Mouse (Mus musculus) liver, embryonic 13.5 days (tissue): ENCODE measurements around the gene Ina. TPM values are rescaled to one million over a fixed set of nuclear protein-coding genes. Genes with fewer than 3 reads are reported as not detected.

ENCODE experiments used
- ATAC-seq: fragments of 200-750 bp; cut with Nextera tagmentation; 2 replicates; pipeline ENCODE4 v1.8.0; 2017; ENCODE audit warnings: low read depth, mild to moderate bottlenecking, moderate number of reproducible peaks, moderate library complexity
- DNase-seq: peaks from one replicate; pipeline ENCODE4 v3.0.0; 2022
- H3K27ac ChIP-seq: fragments of 300-500 bp; sonication (generic); 2 replicates; pipeline ENCODE4 v1.5.1; 2015; ENCODE audit warnings: moderate library complexity, mild to moderate bottlenecking, inconsistent platforms
- H3K27me3 ChIP-seq: fragments of 300-500 bp; sonication (generic); 2 replicates; pipeline ENCODE4 v1.6.1; 2015; ENCODE audit warnings: mild to moderate bottlenecking, inconsistent platforms
- H3K36me3 ChIP-seq: fragments of 300-500 bp; sonication (generic); 2 replicates; pipeline ENCODE4 v1.6.1; 2015; ENCODE audit warnings: mild to moderate bottlenecking, inconsistent platforms
- H3K4me1 ChIP-seq: fragments of 300-500 bp; sonication (generic); replicated peaks from 2 replicates; pipeline ENCODE4 v1.6.1; 2015; ENCODE audit warnings: inconsistent platforms
- H3K4me2 ChIP-seq: fragments of 300-500 bp; sonication (generic); 2 replicates; pipeline ENCODE4 v1.6.1; 2015; ENCODE audit warnings: inconsistent platforms, mild to moderate bottlenecking, moderate library complexity
- H3K4me3 ChIP-seq: fragments of 300-500 bp; sonication (generic); replicated peaks from 2 replicates; pipeline ENCODE4 v1.5.1; 2015; ENCODE audit warnings: mild to moderate bottlenecking, inconsistent platforms
- H3K9ac ChIP-seq: fragments of 300-500 bp; sonication (generic); 2 replicates; pipeline ENCODE4 v1.6.1; 2015; ENCODE audit warnings: mild to moderate bottlenecking, inconsistent platforms
- H3K9me3 ChIP-seq: fragments of 300-500 bp; sonication (generic); replicated peaks from 2 replicates; pipeline ENCODE4 v1.6.1; 2016; ENCODE audit warnings: inconsistent platforms
- WGBS: fragments of 180-500 bp; shearing (Covaris S2); methylation state at CpG from one replicate; pipeline ENCODE4 v1.1.7; 2015; ENCODE audit not compliant: insufficient replicate concordance; 5-methylcytosine and 5-hydroxymethylcytosine counted together
- polyA plus RNA-seq: library from polyadenylated mRNA; unstranded; fragments of >200 nt; fragmentation: Nextera tagmentation; extraction: Ambion mirVana; gene quantifications from 2 replicates; pipeline ENCODE4 v1.2.1, GENCODE M21; 2015

Ina gene
- polyA plus RNA-seq, 1 experiment from 2014 or later: 0.71 TPM

GRCm38 (mm10) chr19:47003742-47004511 lies 10.6 kb upstream of the Ina start:
- peaks cover 12% of the 10 kb centered on the region for H3K4me1 ChIP-seq
- H3K9ac ChIP-seq: no peak overlapping the region
- DNase-seq (no peak), ATAC-seq (no peak)
- no peak overlapping the region for H3K27ac ChIP-seq
- no peak overlapping the region for H3K4me2 ChIP-seq
- no peaks in the 10 kb centered on the region for H3K36me3 ChIP-seq
- H3K9me3 ChIP-seq: no peaks in the 10 kb centered on the region
- peaks cover 10% of the 10 kb centered on the region; the same call in 1 of the 2 replicates for H3K27me3 ChIP-seq
- H3K4me3 ChIP-seq: no peak overlapping the region
- WGBS: 57% methylated on average over 6 of the region's 6 CpGs

GRCm38 (mm10) chr19:47005873-47006272 lies 8.6 kb upstream of the Ina start:
- H3K27ac ChIP-seq: no peak overlapping the region
- DNase-seq (no peak), ATAC-seq (no peak)
- 32% methylated on average over 5 of the region's 5 CpGs for WGBS
- H3K9me3 ChIP-seq: no peaks in the 10 kb centered on the region
- no peak overlapping the region for H3K4me2 ChIP-seq
- peaks cover 25% of the 10 kb centered on the region for H3K27me3 ChIP-seq
- H3K9ac ChIP-seq: no peak overlapping the region
- no peaks in the 10 kb centered on the region for H3K4me1 ChIP-seq
- H3K4me3 ChIP-seq: no peak overlapping the region
- no peaks in the 10 kb centered on the region for H3K36me3 ChIP-seq

- Histone ChIP-seq H3K9ac (no peak overlapping the region), H3K4me1 (no peaks in the 10 kb centered on the region), H3K27ac (no peak overlapping the region), H3K27me3 (peaks cover 29% of the 10 kb centered on the region), H3K36me3 (no peaks in the 10 kb centered on the region), H3K4me3 (no peak overlapping the region), H3K9me3 (no peaks in the 10 kb centered on the region), H3K4me2 (no peak overlapping the region)
- DNase-seq (no peak), ATAC-seq (no peak)
- WGBS: 2% methylated on average over 4 of the region's 4 CpGs
These were observed 8.2 kb upstream of the Ina start for GRCm38 (mm10) chr19:47006321-47006720.

- Histone ChIP-seq H3K27me3 (peaks cover 59% of the 10 kb centered on the region), H3K4me3 (no peak overlapping the region), H3K9ac (no peak overlapping the region), H3K4me2 (no peak overlapping the region), H3K36me3 (no peaks in the 10 kb centered on the region), H3K9me3 (no peaks in the 10 kb centered on the region), H3K4me1 (peaks cover 4% of the 10 kb centered on the region), H3K27ac (no peak overlapping the region)
- ATAC-seq (no peak), DNase-seq (no peak)
- WGBS: 62% methylated on average over 7 of the region's 7 CpGs
These were observed 5.1 kb upstream of the Ina start for GRCm38 (mm10) chr19:47009420-47009819.

DNA sequence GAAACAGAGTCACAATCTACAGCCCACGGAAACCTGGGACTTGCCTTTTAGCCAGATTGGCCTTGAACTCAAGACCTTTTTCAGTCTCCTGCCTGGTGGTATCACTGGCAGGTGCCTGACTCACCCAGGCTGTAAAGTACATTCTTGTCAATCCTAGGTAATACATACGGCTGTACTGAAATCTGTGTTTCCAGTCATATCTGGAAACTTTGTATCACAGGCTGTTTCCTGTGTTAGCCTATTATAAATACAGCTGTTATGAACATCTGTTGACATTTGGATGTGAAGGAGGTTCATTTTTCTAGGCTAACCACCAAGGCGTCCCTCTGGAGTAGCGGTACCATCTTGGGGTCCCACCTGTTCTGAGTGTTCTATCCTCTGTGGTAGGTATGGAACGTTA lies 4.6 kb upstream of the Ina start:
- WGBS: 71% methylated on average over 5 of the region's 5 CpGs
- no peak overlapping the region for H3K4me3 ChIP-seq
- DNase-seq (no peak), ATAC-seq (no peak)
- no peak overlapping the region for H3K9ac ChIP-seq
- no peaks in the 10 kb centered on the region for H3K9me3 ChIP-seq
- peaks cover 64% of the 10 kb centered on the region for H3K27me3 ChIP-seq
- no peak overlapping the region for H3K4me2 ChIP-seq
- H3K4me1 ChIP-seq: peaks cover 10% of the 10 kb centered on the region
- H3K27ac ChIP-seq: no peak overlapping the region
- H3K36me3 ChIP-seq: no peaks in the 10 kb centered on the region

DNA sequence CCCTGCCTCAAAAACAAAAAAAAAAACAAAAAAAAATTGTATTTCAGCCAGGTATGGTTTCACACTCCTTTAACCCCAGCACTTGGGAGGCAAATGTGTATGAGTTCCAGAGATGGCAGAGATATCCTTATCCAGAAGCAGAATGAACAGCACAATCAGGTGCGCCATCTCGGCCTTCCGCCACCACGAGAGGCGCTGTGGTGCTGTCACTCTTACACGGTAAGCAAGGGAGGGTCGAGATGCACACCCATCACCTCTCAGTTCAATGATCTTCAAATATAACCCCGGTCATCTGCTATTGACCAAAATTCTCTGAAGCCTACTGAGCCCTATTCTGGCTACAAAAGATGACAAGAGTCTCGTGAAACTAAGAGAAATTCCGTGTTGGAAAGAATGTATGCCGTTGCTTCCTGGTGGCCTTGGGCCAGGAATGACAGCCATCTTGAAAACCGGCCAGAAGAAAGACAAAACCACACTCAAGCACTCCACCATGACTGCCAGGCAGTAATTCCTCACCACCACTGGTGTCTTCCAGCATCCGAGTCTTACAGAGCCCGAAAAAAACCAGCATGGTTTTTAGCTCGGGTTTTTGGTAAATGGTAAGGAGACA lies 1.9 kb upstream of the Ina start:
- Histone ChIP-seq H3K4me1 (peaks cover 17% of the 10 kb centered on the region), H3K27me3 (peaks cover 86% of the 10 kb centered on the region)
- no peak for ATAC-seq

DNA sequence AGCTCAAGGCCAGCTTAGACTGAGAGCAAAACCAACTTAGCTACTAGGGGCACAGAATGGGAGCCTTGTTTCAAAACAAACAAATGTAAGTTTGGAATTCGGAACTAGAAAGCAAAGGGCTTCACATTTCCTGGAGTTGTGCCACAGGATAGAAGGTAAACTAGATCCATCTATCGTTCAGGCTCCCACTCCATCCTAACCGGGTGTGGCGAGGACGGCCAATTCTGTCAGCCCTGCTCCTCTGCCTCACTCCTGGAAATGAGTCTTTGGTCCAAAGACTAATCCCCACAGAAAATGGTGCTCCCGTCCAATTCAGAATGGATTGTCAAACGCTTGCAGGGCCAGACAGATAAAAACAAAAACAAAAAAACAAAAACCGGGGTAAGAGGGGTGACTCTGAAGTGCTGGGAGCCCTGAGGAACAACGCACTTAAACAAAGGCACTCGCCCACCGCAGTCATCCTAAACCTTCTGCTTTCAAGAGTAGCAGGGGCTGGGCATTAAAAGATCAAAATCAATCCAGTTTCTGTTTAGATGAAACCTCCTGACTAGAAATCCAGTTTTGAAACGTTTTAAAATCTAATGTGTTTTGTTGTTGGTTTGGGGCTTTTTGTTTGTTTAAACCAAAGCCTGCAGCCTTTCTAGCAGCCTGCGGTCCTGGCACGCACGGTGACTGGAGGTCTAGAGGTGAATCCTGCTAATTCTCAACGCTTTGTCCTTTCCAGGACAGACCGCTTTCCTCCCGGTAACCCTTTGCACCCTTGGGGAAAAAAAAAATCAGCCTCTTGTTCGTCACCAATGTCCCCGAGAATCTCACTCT lies 949 bp upstream of the Ina start:
- Histone ChIP-seq H3K27me3 (peaks cover 89% of the 10 kb centered on the region), H3K36me3 (no peaks in the 10 kb centered on the region), H3K9me3 (no peaks in the 10 kb centered on the region), H3K9ac (no peak overlapping the region), H3K4me2 (no peak overlapping the region), H3K27ac (no peak overlapping the region), H3K4me3 (0 out of 2 replicates have a peak overlapping the region, but pooled peaks have one; percentile 52), H3K4me1 (peaks cover 17% of the 10 kb centered on the region)
- 16% methylated on average over 20 of the region's 20 CpGs for WGBS
- ATAC-seq (no peak), DNase-seq (no peak)

More for the DNA sequence above, 1.9 kb upstream of the Ina start:
- no peak overlapping the region for H3K27ac ChIP-seq
- no peak overlapping the region for H3K4me2 ChIP-seq
- WGBS: 71% methylated on average over 15 of the region's 15 CpGs
- H3K4me3 ChIP-seq: no peak overlapping the region
- no peak for DNase-seq
- H3K9me3 ChIP-seq: no peaks in the 10 kb centered on the region
- no peaks in the 10 kb centered on the region for H3K36me3 ChIP-seq
- no peak overlapping the region for H3K9ac ChIP-seq

DNA sequence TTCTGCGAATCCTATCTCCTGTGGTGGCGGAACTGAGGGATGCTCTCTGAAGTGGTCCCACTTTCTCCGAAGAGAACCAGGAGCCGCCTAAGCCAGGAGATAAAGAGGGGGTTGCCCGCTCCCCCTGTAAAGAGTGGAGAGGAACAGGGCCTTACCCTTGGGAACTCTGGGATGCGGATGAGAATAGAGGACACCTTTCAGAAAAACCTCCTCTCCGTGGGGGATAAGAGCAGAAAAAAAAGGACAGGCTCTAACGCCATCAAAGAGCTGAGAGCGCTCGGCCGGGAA lies 395 bp upstream of the Ina start:
- WGBS: 3% methylated on average over 11 of the region's 11 CpGs
- H3K9ac ChIP-seq: no peak overlapping the region

DNA sequence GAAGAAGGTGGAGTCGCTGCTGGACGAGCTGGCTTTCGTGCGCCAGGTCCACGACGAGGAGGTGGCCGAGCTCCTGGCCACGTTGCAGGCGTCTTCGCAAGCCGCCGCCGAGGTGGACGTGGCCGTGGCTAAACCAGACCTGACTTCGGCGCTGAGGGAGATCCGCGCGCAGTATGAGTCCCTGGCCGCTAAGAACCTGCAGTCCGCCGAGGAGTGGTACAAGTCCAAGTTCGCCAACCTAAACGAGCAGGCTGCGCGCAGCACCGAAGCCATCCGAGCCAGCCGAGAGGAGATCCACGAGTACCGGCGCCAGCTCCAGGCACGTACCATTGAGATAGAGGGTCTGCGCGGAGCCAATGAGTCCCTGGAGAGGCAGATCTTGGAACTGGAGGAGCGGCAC lies 898 bp downstream of the Ina start:
- Histone ChIP-seq H3K4me2 (peak overlapping the region; percentile 64), H3K4me1 (peaks cover 17% of the 10 kb centered on the region), H3K9me3 (no peaks in the 10 kb centered on the region), H3K4me3 (peak overlapping the region; percentile 52), H3K9ac (no peak overlapping the region), H3K36me3 (no peaks in the 10 kb centered on the region), H3K27ac (no peak overlapping the region), H3K27me3 (peaks cover 92% of the 10 kb centered on the region)
- ATAC-seq (no peak), DNase-seq (no peak)
- 6% methylated on average over 37 of the region's 37 CpGs for WGBS

More for the DNA sequence above, 395 bp upstream of the Ina start:
- peaks cover 92% of the 10 kb centered on the region for H3K27me3 ChIP-seq
- DNase-seq: no peak
- no peaks in the 10 kb centered on the region for H3K36me3 ChIP-seq
- no peak for ATAC-seq
- H3K27ac ChIP-seq: no peak overlapping the region
- H3K4me2 ChIP-seq: peak overlapping the region; percentile 64
- peaks cover 17% of the 10 kb centered on the region for H3K4me1 ChIP-seq
- H3K4me3 ChIP-seq: peak overlapping the region; percentile 52
- H3K9me3 ChIP-seq: no peaks in the 10 kb centered on the region

DNA sequence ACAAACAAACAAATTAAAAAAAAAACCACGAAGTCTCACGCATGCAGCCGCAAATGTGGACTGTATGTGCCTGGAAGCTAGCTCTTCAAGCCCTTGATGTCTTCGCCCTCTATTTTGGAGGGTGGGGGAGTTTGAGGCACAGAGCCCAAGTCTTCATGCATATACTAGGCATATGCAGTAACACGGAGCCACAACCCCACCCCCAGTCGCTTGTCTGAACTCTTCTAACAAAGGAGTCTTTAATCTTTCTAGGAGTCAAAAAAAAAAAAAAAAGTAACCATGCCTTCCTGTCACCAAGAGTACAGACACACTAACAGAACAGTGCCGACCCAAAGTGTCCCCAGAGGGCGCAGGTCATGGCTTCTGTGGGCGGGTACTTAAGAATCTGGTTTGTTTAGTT lies 1.5 kb downstream of the Ina start:
- H3K4me2 ChIP-seq: no peak overlapping the region
- no peaks in the 10 kb centered on the region for H3K9me3 ChIP-seq
- peaks cover 17% of the 10 kb centered on the region for H3K4me1 ChIP-seq
- no peak for DNase-seq
- ATAC-seq: no peak
- no peak overlapping the region for H3K9ac ChIP-seq
- no peak overlapping the region for H3K27ac ChIP-seq
- no peaks in the 10 kb centered on the region for H3K36me3 ChIP-seq
- 4% methylated on average over 9 of the region's 9 CpGs for WGBS
- H3K27me3 ChIP-seq: peaks cover 89% of the 10 kb centered on the region
- H3K4me3 ChIP-seq: no peak overlapping the region

DNA sequence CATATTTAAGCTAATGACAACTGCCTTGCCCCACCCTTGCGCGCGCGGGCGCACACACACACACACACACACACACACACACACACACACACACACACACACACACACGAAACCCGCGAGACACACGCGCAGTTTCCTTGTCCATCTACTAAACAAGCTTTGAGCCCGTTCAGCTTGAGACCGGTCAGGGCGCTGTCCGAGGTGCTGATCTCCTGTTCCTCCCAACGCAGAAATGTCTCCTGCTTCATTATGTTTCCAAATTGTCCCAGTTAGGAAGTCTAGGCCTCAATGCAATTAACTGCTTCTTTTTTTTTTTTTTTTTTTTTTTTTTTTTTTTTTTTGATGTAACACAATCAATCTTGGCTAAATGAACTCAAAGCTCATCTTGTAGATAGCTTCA lies 2.0 kb downstream of the Ina start:
- H3K27ac ChIP-seq: no peak overlapping the region
- no peaks in the 10 kb centered on the region for H3K36me3 ChIP-seq
- no peak overlapping the region for H3K4me2 ChIP-seq
- DNase-seq: peak; percentile 44
- H3K27me3 ChIP-seq: peaks cover 91% of the 10 kb centered on the region
- H3K4me3 ChIP-seq: no peak overlapping the region
- H3K4me1 ChIP-seq: peaks cover 17% of the 10 kb centered on the region
- no peak for ATAC-seq
- H3K9me3 ChIP-seq: no peaks in the 10 kb centered on the region
- WGBS: 2% methylated on average over 14 of the region's 15 CpGs
- no peak overlapping the region for H3K9ac ChIP-seq
